Mouse (Mus musculus) kidney, adult 8-10 months (tissue): ENCODE measurements around the gene Ppm1f.
"Not testable (repeated sequence)": the region's sequence is repeated elsewhere in the genome, so short reads cannot be mapped to it uniquely, and the experiment has no call there.

Source experiments
- DNase-seq, 2 experiments: peaks; one replicate each; pipeline ENCODE4 v3.0.0; 2022

Ppm1f gene

DNA sequence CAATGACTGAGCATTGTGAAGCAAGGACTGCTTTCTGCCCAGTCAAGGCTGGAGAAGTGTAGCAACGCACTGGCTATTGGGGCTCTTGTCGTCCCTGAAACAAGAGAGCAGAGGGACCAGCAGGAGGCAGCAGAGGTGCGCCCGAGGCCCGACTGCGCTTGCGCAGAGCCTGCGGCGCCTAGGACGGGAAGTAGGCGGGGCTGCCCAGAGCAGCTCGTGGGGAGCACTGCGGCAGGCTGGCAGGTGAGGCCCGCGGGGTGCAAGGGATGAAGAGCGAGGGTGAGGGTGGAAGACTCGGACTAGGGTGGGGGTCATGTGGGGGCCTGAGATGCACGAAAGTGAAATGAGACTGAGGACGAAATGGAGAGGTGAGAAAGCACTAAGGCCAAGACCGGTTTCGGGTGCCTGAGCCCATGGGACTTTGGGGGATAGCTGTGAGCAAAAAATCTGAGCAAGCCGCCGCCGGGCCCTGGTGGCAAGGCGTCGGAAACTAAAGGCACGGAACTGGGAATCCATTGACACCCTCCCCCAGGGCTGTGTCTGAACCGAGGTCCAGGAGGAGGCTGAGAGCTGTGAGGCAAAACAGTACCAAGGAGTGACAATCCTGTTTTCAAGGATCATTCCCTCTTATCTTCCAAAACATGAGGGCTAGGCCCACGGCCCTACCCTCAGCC lies at the start of gene Ppm1f:
Ppm1f (plus strand) TSS at position 88 of the 674 bp plus-strand sequence.
- peak; percentile 93 to 97 for DNase-seq

DNA sequence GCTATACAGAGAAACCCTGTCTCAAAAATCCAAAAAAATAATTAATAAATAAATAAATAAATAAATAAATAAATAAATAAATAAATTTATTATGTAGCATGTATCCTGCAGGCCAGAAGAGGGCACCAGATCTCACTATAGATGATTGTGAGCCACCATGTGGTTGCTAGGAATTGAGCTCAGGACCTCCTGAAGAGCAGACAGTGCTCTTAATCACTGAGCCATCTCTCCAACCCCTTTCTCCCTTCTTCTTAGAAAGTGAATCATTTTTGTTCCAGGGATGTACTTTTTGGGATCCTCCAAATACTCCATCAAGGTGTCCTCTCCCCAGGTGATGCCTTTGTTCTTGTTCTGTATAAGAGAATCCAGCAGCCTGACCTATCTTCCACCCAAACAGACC lies 47.1 kb upstream of the Ppm1f start:
- no peak for DNase-seq

DNA sequence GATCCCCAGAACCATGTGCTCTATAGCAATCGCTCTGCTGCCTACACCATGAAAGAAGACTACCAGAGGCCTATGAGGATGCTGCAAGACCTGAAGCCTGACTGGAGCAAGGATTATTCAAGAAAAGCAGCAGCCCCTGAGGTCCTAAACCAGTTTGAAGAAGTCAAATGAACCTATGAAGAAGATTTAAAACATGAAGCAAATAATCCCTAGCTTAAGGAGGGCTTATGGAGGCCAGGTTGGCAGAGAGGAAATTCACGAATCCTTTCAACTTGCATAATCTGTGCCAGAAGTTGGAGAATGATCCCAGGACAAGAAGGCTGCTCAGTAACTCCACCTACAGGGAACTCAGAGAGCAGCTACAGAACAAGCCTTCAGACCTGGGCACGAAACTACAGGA lies 43.9 kb upstream of the Ppm1f start:
- DNase-seq = no peak

DNA sequence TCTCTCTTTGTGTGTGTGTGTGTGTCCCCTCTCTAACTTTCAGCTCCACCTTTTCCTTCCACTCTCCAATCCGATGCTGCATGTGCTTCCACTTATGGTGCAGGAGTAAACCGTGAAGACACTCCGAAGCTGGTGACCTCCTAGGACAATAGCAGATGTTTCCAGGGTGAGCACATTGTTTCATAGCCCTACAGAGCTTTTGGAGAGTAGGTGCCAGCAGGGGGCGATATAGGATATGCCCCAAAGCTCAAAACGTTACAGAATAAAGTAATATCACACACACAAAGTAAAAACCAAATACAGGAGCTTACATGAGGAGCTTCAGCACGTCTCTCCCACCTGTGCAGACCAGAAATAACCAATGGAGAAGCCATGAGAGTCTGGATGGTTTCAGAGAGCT lies 41.4 kb upstream of the Ppm1f start:
- peak; percentile 53 to 81 for DNase-seq

DNA sequence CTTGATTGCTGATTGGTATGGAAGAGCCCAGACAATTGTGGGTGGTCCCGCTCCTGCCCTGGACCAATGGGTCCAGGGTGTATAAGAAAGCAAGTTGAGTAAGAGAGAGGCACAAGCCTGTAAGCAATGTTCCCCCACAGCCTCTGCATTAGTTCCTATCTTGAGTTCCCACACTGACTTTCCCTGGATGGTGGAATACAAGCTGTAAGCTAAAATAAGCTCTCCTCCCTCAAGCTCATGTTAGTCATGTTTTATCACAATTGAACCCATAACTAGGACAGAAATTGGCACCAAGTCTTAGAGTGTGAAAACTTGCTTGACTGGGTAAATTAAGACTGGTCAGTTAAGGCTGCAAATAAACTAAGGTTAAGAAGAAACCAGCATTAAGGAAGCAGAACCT lies 40.7 kb upstream of the Ppm1f start:
- DNase-seq = no peak

DNA sequence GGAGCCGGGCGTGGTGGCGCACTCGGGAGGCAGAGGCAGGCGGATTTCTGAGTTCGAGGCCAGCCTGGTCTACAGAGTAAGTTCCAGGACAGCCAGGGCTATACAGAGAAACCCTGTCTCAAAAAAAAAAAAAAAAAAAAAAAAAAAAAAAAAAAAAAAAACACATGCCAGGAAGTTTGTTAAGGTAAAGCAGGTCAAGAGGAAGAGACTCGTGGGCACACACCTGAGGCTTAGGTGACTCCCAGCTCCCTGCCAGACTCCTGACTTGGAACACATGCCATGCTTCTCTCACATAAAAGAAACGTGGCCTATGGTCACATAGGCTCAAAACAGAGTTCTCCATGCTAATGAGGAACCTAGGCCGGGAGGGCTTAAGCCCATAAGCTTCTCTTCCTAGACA lies 40.2 kb upstream of the Ppm1f start:
- not testable (repeated sequence) for DNase-seq

DNA sequence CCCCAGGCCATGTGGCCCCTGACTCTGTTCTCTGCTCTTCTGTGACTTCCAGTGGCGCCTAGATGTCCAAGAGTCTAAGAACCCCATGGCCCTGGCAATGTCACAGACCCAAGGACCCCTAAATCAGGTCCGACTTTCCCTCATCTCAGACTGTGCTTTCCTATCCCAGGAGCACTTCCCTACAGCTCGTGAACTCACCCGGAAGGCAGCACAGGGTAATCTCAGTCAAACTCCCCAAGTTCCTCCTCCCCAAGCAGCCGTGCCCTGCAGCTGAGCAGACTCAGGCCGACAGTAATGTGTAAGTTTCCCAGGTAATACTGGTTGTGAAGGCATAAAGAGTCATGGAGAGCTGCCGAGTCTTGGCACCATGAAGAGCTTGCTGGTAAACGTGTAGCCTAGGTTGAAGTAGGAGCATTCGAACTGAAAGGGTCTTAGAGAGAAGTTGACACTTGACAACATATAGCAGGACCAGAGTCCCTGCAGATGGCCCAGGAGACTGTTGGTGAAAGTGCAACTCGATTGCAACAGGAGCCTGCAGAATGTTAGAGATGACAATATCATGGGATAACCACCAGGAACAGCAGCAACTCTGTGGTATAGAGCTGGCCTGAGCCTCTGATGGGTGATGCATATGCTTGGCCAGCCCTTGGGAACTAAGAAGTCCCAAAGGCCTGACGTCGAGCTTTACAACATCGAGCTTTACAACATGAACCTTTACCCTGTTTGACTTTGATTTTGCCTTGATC lies 39.4 kb upstream of the Ppm1f start:
- DNase-seq = no peak

DNA sequence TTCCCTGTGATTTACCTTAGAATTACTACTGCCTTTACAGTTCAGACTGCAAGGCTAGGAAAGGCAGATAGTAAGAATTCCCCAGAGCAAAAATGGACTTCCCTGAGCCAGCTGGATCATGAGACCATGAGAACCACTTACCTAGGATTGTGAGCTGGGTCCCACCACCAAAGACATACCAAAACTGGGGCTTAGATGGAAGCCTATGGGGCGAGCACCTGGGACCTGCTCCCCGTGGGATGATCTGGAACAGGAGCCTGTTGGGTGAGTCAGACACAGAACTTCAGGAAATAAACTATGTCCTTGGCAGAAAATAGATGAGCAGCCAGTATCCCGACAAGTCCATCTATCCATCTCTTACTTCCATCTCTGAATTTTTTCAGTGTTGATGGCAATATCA lies 34.0 kb upstream of the Ppm1f start:
- DNase-seq = no peak

DNA sequence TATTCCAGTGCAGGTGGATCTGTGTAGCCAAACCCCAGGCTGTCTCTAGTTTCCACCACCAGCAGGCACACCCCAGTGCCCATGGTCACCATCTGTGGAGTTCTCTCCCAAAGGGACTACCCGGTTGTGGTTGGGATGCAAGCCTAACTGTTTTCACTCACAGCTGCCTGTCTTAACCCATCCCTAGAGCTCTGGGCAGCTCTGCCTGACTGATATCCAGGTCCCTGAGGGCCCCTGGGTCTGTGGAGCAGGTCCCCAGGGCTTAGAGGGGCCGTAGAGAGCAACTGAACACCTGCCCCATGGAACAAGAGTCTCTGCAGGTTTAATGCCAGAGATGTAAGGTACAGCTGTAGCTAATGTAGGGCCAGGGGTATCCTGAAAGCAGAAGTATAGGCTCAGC lies 32.3 kb upstream of the Ppm1f start, which contains the start of gene Igll1:
Igll1 (minus strand) TSS at position 8 of the 400 bp plus-strand sequence.
- DNase-seq = no peak

DNA sequence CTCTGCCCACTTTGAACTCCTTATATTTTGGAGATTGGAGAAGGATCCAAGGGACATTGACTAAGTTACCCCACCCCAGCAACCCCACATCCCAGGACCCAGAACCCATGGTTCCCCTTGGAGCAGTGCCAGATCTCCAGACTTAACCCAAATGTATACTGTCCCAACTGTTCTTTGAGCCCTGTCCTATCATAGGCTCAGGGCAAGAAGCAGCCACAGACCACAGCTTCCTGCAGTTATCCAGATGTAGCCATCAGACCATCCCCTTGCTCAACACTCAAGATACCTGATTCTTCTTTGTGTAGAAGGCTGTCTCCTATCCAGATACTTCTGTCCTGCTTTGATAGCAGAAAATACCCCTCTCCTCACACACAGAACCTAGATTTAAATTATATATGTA lies 31.1 kb upstream of the Ppm1f start:
- no peak for DNase-seq

DNA sequence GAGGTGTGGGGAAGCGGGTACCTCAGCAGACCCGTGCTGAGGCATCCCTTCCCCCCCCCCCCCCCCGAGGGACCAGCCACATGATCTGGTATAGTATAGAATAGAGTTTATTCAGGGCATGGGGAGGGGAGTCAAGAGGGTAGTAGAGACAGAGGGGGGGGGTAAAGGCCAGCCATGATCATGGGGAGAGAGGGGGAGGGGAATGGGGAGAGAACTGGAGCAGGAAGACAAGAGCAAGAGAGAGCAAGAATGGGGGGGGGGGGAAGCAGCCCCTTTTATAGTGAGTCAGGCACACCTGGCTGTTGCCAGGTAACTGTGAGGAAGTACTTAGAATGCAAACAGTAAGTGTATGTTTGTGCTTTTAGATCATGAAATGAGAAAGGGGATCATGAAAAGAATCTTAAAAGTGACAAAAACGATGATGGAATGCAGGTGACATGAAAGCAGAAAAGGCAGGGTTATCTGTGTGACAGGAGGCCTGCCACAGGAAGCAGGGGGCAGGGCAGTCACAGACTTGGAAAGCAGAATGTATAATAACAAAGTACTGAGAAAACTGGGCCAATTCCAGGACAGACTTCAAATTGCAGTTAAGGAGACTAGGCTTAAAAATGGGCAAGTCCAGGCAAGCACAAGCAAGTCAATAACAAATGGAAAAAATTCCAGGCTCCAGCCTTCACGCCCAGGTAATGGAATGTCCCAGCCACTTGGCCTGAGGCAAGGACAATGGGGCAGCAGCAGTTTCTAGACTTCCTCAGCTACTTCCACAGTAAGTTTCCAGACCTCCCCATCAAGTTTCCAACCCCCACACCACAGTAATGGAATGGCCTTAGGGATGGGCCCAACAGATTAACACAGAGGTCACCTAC lies 30.3 kb upstream of the Ppm1f start:
- DNase-seq = peak; percentile 70 to 90

DNA sequence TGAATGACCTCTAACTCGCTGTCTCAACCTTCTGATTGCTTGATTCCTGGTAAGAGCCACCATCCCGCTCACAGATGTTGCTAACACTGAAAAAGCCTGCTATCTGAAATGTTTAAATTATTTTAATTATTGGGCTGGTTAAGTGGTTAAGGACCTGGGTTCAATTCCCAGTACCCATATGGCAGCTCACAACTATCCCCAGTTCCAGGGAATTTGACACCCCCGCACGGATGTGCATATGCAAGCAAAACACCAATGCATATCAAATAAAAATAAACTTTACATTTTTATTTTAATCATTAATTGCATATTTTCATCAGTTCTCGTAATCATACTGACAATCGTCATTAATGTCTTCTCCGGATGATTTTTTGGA lies 26.0 kb upstream of the Ppm1f start:
- DNase-seq = no peak

DNA sequence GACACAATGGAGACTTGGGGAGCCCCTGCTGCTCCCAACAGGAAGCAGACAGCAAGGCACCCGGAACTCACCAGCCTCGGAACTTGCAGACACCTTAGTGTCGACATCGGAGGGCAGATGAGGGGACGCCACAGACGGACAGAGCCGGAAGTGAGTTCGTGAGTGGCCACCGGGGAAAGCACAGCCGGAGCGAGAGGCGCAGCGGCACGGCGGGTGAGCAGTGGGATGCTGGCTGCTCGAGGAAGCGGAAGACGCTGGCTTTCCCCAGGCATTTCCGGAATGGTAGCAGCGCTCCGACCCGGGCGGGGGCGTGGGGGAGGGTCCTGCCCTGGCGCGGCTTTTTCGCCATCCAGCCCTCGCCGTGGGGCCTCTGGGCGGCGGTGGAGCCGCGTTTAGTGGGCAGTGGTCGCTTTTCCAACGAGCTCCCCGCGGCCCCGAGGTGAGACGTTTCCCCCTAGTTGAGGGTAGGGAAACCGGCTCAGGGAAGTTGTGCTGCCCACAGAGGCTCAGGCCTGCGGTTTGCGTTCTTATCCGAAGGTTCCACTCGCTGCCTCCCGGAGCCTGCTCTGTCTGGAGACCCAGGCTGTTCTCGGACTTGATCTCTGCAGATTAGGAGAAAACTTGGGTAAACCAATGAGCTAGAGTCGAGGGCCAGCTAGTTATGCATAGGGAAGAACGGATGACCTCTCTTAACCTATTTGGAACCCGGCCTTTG lies 25.5 kb upstream of the Ppm1f start, which contains the start of the genes Top3b and Vpreb1:
Top3b (plus strand) TSS at position 120 of the 715 bp plus-strand sequence.
Vpreb1 (minus strand) TSS at position 227 of the 715 bp plus-strand sequence.
- peak; percentile 89 to 91 for DNase-seq

DNA sequence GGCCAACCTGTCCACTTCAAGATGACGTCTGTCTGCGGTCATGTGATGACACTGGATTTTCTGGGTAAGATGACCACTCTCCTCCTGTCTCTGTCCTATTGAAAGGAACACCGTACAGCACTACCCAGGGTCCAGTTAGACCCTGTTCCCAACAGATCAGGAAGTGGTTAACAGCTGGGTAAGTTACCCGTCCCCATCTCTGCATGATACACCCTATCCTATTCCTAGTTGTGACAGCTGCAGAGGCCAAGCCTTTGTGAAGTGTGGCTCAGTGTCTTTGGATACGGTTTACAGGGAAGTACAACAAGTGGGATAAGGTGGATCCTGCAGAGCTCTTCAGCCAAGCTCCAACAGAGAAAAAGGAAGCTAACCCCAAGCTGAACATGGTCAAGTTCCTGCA lies 17.2 kb upstream of the Ppm1f start:
- no peak for DNase-seq

DNA sequence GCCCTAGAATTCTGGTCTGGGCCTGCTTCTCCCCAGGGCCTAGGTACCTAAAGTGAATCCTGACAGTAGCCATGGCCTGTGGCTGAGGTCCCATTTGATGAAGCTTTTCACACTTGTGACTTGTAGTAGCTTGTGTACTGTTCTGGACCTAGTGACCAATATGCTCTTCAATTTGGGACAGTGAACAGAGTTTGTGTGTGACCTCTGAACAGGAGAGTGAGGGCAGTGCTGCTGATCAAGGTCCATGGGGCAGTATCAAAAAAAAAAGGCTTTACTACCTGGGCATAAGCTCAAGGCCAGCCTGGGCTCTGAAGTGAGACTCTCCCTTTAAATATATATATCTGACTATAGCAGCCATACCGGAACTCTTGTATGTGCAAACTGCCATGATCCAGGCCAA lies 7.9 kb upstream of the Ppm1f start:
- no peak for DNase-seq

DNA sequence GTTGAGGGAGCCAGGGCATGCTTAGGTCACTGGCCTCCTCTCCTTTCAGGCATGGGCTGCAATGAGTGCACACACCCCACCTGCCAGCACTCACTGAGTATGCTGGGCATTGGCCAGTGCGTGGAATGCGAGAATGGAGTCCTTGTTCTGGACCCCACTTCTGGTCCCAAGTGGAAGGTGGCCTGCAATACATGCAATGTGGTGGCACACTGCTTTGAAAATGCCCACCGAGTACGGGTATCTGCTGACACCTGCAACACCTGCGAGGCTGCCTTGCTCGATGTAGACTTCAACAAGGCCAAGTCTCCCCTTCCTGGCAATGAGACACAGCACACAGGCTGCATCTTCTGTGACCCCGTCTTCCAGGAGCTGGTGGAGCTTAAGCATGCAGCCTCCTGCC lies 3.9 kb upstream of the Ppm1f start:
- no peak for DNase-seq

DNA sequence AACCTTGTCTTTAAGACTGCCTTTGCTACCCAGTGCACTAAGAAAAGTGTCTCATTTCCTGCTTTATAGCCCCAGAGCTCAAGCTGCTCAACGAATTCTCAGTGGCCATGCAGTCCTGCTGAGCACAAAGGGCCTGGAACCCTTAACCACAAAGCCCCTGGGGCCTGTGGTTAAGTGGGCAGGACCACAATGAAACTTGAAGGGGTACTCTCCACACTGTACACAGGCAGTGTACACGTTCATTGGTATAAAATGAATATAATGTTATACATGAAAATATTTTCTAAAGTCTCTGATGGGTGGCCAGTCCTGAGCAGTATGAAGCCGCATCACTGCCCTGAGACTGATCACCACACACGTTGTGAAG lies 271 bp upstream of the Ppm1f start:
- no peak for DNase-seq

DNA sequence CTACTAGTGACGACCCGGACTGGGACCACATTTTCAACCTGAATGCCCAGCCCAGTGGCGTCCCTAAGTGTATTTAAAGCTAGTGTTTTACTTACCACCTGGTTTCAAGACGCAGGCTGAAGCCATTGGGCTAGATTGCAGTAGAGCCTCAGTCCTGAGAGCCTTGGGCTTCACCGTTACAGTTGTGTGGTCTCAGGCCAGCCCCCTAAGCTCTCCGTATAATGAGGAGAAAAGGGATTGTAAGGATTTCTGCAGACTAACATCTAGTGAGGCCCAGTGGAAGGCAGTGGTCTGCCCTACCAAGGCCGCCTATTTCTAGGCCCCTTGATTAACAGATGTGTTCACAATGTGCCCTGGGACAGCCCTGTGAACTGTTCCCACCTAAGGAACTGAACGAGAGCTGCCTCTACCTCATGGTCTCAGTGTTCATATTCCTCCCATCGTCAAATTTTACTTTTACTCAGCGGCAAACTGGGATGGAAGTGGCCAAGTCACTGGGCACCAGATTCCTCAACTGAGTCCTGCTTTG lies 851 bp downstream of the Ppm1f start:
- no peak for DNase-seq

DNA sequence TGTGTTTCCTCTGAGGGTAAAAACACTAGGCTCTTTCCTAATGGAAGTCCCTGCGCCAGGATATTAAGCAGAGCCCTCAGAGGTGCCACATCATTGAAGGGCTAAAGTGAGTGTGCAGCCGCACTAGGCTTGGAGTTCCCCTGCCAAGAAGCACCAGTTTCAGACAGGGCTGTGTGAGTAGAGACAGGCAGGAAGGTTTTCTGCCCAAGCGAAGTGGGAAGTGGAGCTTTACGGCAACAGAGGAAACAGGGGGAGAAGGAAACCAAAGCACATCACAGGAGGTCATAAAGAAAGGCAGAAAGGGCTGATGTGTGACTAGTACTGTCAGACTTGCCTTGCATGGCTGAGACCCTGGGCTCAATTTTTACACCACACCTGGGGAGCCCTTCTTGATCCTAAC lies 6.1 kb downstream of the Ppm1f start:
- no peak for DNase-seq

DNA sequence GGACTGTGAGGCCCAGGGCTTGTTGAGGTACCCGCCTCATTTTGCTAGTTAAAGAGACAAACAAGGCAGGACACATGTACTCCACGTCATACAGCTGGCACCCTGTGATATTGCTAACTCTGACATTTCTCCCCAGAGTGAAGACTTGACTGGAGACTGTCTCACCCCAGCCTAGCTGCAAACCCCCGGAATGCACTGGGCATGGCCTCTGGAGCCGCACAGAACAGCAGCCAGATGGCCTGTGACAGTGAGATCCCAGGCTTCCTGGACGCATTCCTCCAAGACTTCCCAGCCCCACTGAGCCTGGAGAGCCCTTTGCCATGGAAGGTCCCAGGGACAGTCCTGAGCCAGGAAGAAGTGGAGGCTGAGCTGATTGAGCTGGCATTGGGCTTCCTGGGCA lies 6.9 kb downstream of the Ppm1f start:
- no peak for DNase-seq

DNA sequence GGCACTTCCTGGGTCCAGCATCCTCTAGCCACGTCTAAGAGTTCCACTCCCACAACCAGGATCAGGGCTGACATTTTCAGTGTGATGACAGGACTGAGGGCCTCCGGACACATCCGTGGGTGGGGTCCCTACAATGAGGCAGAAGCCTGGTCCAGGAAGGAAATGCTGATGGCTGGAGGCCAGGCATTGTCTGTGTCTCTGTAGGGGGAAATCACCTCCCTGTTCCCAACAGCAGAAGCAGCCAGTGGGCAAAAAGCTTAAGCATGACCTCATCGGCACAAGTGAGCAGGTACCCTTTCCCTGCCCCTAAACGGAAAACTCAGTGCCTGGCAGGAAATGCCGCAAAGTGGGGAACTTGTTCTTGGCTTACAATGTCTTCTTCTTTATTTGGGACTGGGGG lies 11.5 kb downstream of the Ppm1f start:
- DNase-seq = peak; percentile 81 to 87
